Mouse (Mus musculus) hindbrain, embryonic 12.5 days (tissue): ENCODE results near the gene Olfr986. TPM values are rescaled to one million over a fixed set of nuclear protein-coding genes. Genes with fewer than 3 reads are reported as not detected.

Experiments used
- polyA plus RNA-seq: library from polyadenylated mRNA; unstranded; fragments of >200 nt; fragmentation: Nextera tagmentation; extraction: Ambion mirVana; gene quantifications from 2 replicates; pipeline ENCODE4 v1.2.1, GENCODE M21; 2016

Gene Olfr986
- polyA plus RNA-seq, 1 experiment from 2014 or later = not detected

Other genes with a start within 250 kb of the Olfr986 start
- gene Olfr974, start 243.4 kb upstream of the Olfr986 start, polyA plus RNA-seq = not detected in 2 replicates
- gene Olfr975, start 228.9 kb upstream of the Olfr986 start, polyA plus RNA-seq = not detected in 2 replicates
- not detected in 2 replicates for gene Olfr976, start 219.8 kb upstream of the Olfr986 start, polyA plus RNA-seq
- gene Olfr978, start 188.8 kb upstream of the Olfr986 start, polyA plus RNA-seq = not detected in 2 replicates
- not detected in 2 replicates for gene Olfr979, start 177.5 kb upstream of the Olfr986 start, polyA plus RNA-seq
- not detected in 2 replicates for gene Olfr980, start 171.3 kb upstream of the Olfr986 start, polyA plus RNA-seq
- gene Olfr981, start 159.5 kb upstream of the Olfr986 start, polyA plus RNA-seq = not detected in 2 replicates
- not detected in 2 replicates for gene Olfr982, start 107.1 kb upstream of the Olfr986 start, polyA plus RNA-seq
- 0.03 TPM in 1 of 2 replicates, not detected in the other for gene Olfr983, start 87.3 kb upstream of the Olfr986 start, polyA plus RNA-seq
- gene Olfr984, start 66.7 kb upstream of the Olfr986 start, polyA plus RNA-seq = not detected in 2 replicates
- not detected in 2 replicates for gene Olfr985, start 50.7 kb upstream of the Olfr986 start, polyA plus RNA-seq
- gene Tmem225, start 32.8 kb upstream of the Olfr986 start, polyA plus RNA-seq = not detected in 2 replicates
- gene Zfp202, start 11.4 kb downstream of the Olfr986 start, polyA plus RNA-seq = 9.0 and 9.9 TPM in 2 replicates
- gene Scn3b, start 88.3 kb downstream of the Olfr986 start, polyA plus RNA-seq = 49.9 and 58.2 TPM in 2 replicates